Mouse (Mus musculus) T-helper 2 cell (primary cell): ENCODE results near the gene Krtap19-3.

Experiments used
- in situ Hi-C: fragments of 300-600 bp; cut with MboI, MseI; formaldehyde crosslinking; loops from one replicate; pipeline ENCODE4 v1.15.1; 2025; ENCODE audit warnings: high pct_unique_total_duplicates

The Krtap19-3 gene

DNA sequence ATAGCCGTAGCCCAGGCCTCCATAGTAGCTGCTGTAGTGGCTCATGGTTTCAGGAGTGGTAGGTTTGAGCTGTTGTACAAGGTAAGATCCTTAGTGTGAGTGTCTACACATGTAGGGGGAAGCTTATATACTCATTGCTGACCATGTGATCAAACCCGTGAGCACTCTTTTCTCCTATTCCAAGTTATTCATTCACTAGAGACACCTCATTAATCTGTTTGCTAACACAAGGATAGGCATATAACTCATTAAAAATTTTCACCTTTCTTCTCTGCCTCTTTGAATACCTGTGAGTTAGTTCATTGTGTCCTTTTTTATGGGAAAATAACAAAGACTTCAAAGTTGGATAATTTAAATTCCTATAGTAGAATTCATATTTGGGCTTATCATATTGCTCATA is at the start of gene Krtap19-3:
Krtap19-3 (minus strand) TSS at position 101 of the 400 bp plus-strand sequence.
- in situ Hi-C loops, result loop anchor here (10.0 kb wide), 1 partner anchor 1343 kb away; no protein-coding TSS in a partner anchor

DNA sequence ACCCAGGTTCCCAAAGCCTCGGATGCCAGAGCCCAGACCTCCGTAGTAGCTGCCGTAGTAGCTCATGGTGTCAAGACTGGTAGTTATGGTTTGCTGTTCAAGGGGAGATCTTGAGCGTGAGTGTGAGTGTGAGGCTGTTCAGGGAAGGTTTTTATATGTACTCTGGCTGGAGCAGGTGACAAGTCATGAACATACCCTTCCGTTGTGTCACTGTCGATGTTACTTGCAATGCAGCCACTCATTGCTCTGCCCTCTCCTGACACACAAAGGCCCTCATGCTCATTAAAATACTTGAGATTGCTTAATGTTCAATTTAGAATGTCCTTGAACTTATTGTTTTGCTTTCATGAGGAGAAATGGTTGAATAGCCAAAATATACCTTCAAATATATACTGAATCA is 18.5 kb upstream of the Krtap19-3 start, which contains the start of gene Krtap19-5:
Krtap19-5 (minus strand) TSS at position 101 of the 400 bp plus-strand sequence.
- in situ Hi-C loops, result no loop called here

DNA sequence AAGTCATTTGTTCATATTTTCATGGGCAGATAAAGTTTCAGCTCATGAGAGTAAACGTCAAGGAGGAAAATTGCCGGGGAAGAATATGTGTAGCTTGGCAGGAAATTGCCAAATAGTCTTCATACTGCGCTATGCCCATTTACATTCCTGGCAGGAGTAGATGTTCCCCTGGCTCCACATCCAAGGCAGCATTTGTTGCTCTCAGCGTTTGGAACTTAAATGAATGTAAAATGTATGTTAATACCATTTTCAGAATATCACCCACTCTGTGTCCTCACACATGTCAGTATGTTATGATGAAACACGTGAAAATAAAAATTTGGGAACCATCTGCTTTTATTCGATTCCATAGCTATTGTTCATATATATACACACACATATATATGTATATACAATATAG is 9.0 kb upstream of the Krtap19-3 start:
- in situ Hi-C loops, result no loop called here

DNA sequence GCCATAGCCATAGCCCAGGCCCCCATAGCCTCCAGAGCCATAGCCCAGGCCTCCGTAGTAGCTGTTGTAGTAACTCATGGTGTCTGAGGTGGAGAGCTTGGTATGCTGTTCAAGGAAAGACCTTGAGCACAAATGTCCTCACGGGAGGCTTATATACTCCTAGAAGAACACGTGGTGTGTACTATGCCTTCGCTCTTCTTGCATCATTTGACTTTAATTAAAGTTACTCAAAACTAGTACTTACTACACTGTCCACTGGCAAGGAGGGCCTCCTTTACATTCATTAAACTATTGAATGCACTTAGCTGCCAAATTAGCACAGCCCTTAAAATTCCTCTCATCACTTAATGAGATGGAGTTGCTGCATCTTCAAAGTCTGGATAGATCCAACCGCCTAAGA is 7.2 kb upstream of the Krtap19-3 start, which contains the start of gene Krtap19-4:
Krtap19-4 (minus strand) TSS at position 101 of the 400 bp plus-strand sequence.
- in situ Hi-C loops, result no loop called here

DNA sequence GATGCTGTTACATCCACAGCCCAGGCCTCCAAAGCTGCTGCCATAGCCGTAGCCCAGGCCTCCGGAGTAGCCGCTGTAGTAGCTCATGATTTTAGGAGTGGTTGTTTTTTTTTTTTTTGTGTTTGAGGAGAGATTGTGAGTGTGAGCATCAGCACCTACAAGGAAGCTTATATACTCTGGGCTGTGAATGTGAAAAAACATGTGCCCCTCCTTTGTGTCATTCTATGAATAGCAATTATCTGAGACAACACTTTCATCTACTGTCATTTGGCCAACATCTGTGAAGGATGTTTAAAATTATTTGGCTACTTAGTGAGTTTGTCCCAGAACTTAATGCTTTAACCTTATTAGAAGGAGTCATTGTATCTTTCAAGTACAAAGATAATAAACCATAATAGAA is 3.7 kb downstream of the Krtap19-3 start, which contains the start of gene Krtap19-2:
Krtap19-2 (minus strand) TSS at position 101 of the 400 bp plus-strand sequence.
- in situ Hi-C loops, result loop anchor here (10.0 kb wide), 1 partner anchor 1339 kb away; no protein-coding TSS in a partner anchor

DNA sequence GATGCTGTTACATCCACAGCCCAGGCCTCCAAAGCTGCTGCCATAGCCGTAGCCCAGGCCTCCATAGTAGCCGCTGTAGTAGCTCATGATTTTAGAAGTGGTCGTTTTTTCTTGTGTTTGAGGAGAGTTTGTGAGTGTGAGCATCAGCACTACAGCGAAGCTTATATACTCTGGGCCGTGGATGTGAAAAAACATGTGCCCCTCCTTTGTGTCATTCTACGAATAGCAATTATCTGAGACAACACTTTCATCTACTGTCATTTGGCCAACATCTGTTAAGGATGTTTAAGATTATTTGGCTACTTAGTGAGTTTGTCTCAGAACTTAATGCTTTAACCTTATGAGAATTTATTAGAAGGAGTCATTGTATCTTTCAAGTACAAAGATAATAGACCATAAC is 8.5 kb downstream of the Krtap19-3 start, which contains the start of gene Krtap19-1:
Krtap19-1 (minus strand) TSS at position 101 of the 400 bp plus-strand sequence.
- in situ Hi-C loops, result no loop called here

DNA sequence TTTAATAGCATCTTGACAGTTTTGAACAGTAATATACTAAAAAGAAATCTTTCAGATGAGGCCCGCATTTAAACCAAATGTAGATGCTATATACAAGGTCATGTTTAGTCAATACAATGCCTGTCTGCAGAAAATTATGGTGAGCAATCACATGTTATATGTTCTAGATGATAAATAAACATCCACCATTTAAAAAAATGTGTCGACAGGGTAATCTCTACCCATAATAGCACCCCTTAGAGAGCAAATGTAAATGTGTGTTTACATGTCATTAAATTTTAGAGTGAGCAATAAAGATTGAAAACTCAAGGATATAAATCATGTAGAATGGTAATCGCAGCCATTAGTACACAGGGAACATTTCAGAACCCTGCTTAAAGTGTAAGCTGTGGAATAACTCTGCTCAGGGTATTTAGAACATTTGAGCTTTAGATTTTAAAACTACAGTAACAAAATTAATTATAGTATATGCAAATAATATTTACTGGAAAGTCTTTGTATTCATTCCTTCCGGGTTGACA is 12.9 kb downstream of the Krtap19-3 start:
- in situ Hi-C loops, result no loop called here

DNA sequence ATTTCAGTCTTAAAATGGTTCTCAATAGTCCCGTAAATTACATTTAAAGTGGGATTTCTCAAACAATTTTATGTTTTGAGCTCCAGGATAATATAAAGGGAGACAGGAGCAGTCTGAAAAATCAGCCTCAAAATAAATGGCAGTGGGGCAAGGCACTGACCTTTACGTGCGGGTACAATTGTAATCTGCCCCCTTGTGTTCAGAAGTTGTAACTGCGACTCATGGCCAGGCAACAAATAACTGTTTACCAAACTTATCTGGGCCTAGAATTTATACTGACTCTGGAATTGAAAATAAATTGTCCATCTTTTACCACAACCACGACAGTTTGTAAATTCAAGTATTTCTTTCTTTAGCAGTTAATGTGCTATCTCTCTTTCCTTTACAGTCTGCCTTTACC is 26.4 kb downstream of the Krtap19-3 start:
- in situ Hi-C loops, result loop anchor here (10.0 kb wide), 1 partner anchor 1217 kb away; no protein-coding TSS in a partner anchor

DNA sequence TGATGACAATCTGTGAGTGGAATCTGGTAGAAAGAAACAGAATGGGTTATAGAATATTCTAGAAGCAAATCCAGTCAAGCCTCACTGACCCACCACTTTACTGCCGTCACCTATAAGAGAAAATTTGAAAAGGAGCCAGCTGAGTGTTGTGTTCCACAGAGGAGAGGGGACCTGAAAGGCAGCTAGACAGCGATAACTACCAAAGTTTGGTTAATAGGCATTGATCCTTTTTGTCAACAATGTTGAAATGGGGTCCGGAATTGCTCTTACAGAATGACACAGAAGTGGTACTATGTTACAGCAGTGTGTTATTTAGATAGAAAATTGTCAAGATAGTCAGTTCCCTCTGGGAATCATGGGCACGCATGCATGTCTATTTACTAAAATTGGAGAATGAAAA is 29.3 kb downstream of the Krtap19-3 start:
- in situ Hi-C loops, result no loop called here

DNA sequence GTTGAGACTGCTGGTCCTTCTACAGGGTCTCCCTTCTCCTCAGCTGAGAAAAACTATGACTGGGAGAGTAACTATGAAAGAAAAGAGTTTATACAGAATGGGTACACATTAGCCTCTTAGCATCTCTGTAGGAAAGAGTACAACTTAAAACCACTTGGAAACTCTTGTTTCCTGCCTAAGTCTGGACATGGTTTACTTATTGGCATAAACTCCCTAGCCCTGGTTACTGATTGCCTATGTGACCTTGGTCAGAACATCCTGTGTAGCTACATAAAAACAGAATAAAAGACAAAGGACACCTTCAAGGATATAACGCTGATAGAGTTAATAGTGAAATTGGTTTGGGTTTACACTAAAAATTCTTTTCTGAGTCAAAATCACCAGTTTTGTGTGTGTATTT is 30.5 kb downstream of the Krtap19-3 start:
- in situ Hi-C loops, result no loop called here
